Mouse (Mus musculus) limb, embryonic 13.5 days (tissue): Measurements from ENCODE around the gene Gm49486. TPM values are rescaled to one million over a fixed set of nuclear protein-coding genes. Genes with fewer than 3 reads are reported as not detected.

Source experiments
- ATAC-seq: fragments of 200-750 bp; cut with Nextera tagmentation; 2 replicates; pipeline ENCODE4 v1.8.0; 2017; ENCODE audit warnings: low read depth, moderate number of reproducible peaks, moderate TSS enrichment; ENCODE audit not compliant: low FRiP score
- H3K27ac ChIP-seq: fragments of 300-500 bp; sonication (generic); 2 replicates; pipeline ENCODE4 v1.5.1; 2015; ENCODE audit warnings: inconsistent platforms, mild to moderate bottlenecking, moderate library complexity
- H3K27me3 ChIP-seq: fragments of 300-500 bp; sonication (generic); 2 replicates; pipeline ENCODE4 v1.6.1; 2015; ENCODE audit warnings: mild to moderate bottlenecking, inconsistent platforms
- H3K36me3 ChIP-seq: fragments of 300-500 bp; sonication (generic); 2 replicates; pipeline ENCODE4 v1.6.1; 2015; ENCODE audit warnings: inconsistent platforms, mild to moderate bottlenecking, moderate library complexity
- H3K4me1 ChIP-seq: fragments of 300-500 bp; sonication (generic); 2 replicates; pipeline ENCODE4 v1.6.1; 2015; ENCODE audit warnings: inconsistent platforms
- H3K4me2 ChIP-seq: fragments of 300-500 bp; sonication (generic); replicated peaks from 2 replicates; pipeline ENCODE4 v1.6.1; 2015; ENCODE audit warnings: inconsistent platforms, mild to moderate bottlenecking, moderate library complexity
- H3K4me3 ChIP-seq: fragments of 300-500 bp; sonication (generic); 2 replicates; pipeline ENCODE4 v1.5.1; 2015; ENCODE audit warnings: moderate library complexity, mild to moderate bottlenecking, inconsistent platforms
- H3K9ac ChIP-seq: fragments of 300-500 bp; sonication (generic); 2 replicates; pipeline ENCODE4 v1.6.1; 2015; ENCODE audit warnings: mild to moderate bottlenecking, inconsistent platforms
- H3K9me3 ChIP-seq: fragments of 300-500 bp; sonication (generic); 2 replicates; pipeline ENCODE4 v1.6.1; 2016; ENCODE audit warnings: inconsistent platforms
- WGBS: fragments of 180-500 bp; shearing (Covaris S2); methylation state at CpG from one replicate; pipeline ENCODE4 v1.1.7; 2015; 5-methylcytosine and 5-hydroxymethylcytosine counted together
- polyA plus RNA-seq: library from polyadenylated mRNA; unstranded; fragments of >200 nt; fragmentation: Nextera tagmentation; extraction: Ambion mirVana; gene quantifications from 2 replicates; pipeline ENCODE4 v1.2.1, GENCODE M21; 2015

Gm49486 gene
- polyA plus RNA-seq, 1 experiment from 2014 or later, result 1.4 TPM

GRCm38 (mm10) chr15:79261095-79261725, 32.0 kb downstream of the Gm49486 start:
- WGBS, result 1% methylated on average over 38 of the region's 62 CpGs
- Histone ChIP-seq H3K4me1 (peaks cover 10% of the 10 kb centered on the region), H3K4me3 (peak overlapping the region; percentile 70), H3K27me3 (peaks cover 63% of the 10 kb centered on the region), H3K9ac (peak overlapping the region; percentile 79), H3K4me2 (peak overlapping the region; percentile 99), H3K27ac (no peak overlapping the region), H3K9me3 (no peaks in the 10 kb centered on the region), H3K36me3 (no peaks in the 10 kb centered on the region)
- ATAC-seq, result peak; percentile 70

DNA sequence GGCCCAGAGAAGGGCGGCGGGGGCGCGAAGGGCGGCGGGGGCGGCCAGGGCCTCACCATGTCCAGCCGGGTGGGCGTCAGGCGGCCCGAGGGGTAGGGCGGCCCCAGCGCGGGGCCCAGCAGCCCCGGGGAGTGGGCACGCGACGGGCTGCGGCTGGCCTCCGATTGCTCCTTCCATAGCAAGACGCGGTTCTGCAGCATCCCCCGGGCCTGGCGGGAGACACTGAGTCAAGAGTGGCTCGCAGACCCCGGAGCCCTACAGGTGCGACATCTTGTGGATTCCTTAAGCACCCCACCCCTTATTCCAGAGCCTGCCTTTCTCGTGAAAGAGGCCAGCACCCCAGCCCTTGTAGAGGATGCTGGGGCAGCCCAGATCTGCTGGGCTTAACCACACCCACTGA, 32.6 kb downstream of the Gm49486 start:
- Histone ChIP-seq H3K4me1 (peaks cover 10% of the 10 kb centered on the region), H3K36me3 (no peaks in the 10 kb centered on the region), H3K4me2 (peak overlapping the region; percentile 99), H3K9ac (peak overlapping the region; percentile 79), H3K9me3 (no peaks in the 10 kb centered on the region), H3K27me3 (peaks cover 65% of the 10 kb centered on the region), H3K27ac (no peak overlapping the region), H3K4me3 (peak overlapping the region; percentile 70)
- WGBS, result 0% methylated on average over 23 of the region's 28 CpGs
- ATAC-seq, result peak; percentile 44

DNA sequence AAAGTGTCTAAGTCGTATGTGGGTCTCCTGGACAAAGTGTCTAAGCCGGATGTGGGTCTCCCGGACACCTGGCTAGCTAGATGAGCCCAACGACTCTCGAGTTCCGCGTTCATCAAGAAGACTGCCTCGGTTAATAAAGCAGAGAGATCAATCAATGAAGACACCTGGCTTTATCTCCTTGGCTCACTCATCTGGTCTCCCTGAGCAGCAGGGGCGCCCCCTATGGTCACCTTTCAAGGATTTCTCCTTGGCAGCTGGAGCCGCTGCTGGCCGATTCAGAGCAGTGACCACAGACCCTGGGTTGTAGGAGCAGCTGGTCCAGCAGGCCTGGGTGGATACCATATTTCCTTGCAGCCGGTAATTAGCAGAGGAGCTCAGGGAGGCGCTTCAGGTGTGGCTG, 33.2 kb downstream of the Gm49486 start:
- 19% methylated on average over 13 of the region's 13 CpGs for WGBS
- H3K4me3 ChIP-seq, result peak overlapping the region; percentile 70
- H3K36me3 ChIP-seq, result no peaks in the 10 kb centered on the region
- H3K27ac ChIP-seq, result no peak overlapping the region
- H3K4me1 ChIP-seq, result peaks cover 10% of the 10 kb centered on the region
- H3K4me2 ChIP-seq, result peak overlapping the region; percentile 99
- peaks cover 69% of the 10 kb centered on the region for H3K27me3 ChIP-seq
- no peak overlapping the region for H3K9ac ChIP-seq
- H3K9me3 ChIP-seq, result no peaks in the 10 kb centered on the region
- no peak for ATAC-seq

DNA sequence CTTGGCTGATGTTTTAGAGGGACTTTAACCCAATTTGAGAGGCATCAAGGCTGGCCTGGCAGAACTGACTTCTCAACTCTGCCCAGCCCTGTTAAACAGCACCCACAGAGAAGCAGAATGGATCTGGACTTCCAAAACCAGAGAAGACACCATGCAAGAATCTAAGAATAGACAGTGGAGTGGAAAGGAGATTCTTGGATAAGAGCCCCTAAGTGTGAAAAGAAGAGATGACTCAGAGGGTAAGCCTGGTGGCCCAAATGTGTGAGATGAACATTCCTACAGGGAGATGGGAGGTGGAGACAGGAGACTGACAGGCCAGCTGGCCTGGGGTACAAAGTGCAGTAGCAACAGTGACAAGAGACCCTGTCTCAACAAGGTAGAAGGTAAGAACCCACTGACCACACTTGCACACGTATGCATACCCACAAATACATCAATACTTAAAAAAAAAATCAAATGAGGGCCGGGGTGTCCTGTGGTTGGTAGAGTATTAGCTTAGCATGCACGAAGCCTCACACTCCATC, 33.7 kb downstream of the Gm49486 start:
- Histone ChIP-seq H3K4me2 (peak overlapping the region; percentile 99), H3K9me3 (no peaks in the 10 kb centered on the region), H3K27me3 (peaks cover 72% of the 10 kb centered on the region), H3K36me3 (no peaks in the 10 kb centered on the region), H3K9ac (no peak overlapping the region), H3K4me1 (peaks cover 10% of the 10 kb centered on the region), H3K27ac (no peak overlapping the region), H3K4me3 (no peak overlapping the region)
- WGBS, result 88% methylated on average over 3 of the region's 3 CpGs
- no peak for ATAC-seq

- Histone ChIP-seq H3K4me1 (peaks cover 10% of the 10 kb centered on the region), H3K27me3 (peaks cover 69% of the 10 kb centered on the region), H3K4me2 (no peak overlapping the region), H3K4me3 (no peak overlapping the region), H3K36me3 (no peaks in the 10 kb centered on the region), H3K9ac (no peak overlapping the region), H3K27ac (no peak overlapping the region), H3K9me3 (no peaks in the 10 kb centered on the region)
- ATAC-seq, result no peak
- 93% methylated on average over 6 of the region's 6 CpGs for WGBS
Observed at GRCm38 (mm10) chr15:79263726-79264125, 34.5 kb downstream of the Gm49486 start.

- Histone ChIP-seq H3K27ac (no peak overlapping the region), H3K27me3 (peaks cover 58% of the 10 kb centered on the region), H3K4me2 (no peak overlapping the region), H3K9ac (no peak overlapping the region), H3K36me3 (no peaks in the 10 kb centered on the region), H3K9me3 (no peaks in the 10 kb centered on the region), H3K4me1 (peaks cover 12% of the 10 kb centered on the region), H3K4me3 (no peak overlapping the region)
- 61% methylated on average over 4 of the region's 4 CpGs for WGBS
- no peak for ATAC-seq
Observed at GRCm38 (mm10) chr15:79265384-79265783, 36.2 kb downstream of the Gm49486 start.

- Histone ChIP-seq H3K4me1 (peaks cover 11% of the 10 kb centered on the region), H3K4me2 (no peak overlapping the region), H3K4me3 (no peak overlapping the region), H3K27me3 (peaks cover 50% of the 10 kb centered on the region), H3K36me3 (no peaks in the 10 kb centered on the region), H3K9me3 (no peaks in the 10 kb centered on the region), H3K27ac (no peak overlapping the region), H3K9ac (no peak overlapping the region)
- no peak for ATAC-seq
- 26% methylated on average over 1 of the region's 1 CpGs for WGBS
Observed at GRCm38 (mm10) chr15:79268521-79268920, 39.3 kb downstream of the Gm49486 start.

DNA sequence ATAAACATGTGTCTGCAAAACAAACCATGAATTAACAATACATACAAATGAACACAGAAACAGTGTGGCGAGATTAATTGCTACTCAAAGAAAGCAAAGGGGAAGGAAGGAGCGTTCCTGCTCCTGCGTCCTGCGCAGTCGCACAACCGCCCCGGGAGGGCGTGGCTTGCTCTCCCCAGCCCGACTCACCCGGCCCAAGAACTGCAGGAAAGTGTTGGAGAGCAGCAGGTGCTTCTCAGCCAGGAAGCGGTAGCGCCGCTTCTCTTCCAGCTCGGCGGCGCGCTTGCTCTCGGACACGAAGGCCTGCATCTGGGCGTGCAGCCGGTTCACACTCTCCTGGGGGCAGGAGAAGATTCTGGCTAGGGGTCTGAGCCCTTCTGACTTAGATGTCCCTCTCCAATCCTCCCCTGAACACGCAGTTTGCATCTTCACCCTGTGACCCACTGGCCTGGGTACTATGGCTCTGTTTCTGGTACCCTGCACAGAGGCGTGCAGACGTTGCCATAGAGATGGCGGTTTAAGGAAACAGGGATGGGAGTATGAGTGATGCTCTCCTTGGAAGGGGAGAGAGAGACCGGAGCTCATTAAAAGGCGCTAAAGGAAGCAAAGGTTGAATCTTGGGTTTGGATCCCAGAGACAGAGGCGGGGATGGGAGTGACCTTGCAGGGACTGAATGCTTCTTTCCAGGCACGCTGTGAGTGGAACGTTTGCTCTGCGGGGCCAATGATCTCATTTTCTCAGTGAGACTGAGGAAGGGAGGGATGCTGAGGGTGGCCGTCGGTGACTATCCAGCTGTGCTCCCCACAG, 41.3 kb downstream of the Gm49486 start:
- peak overlapping the region; percentile 46; the same call in 1 of the 2 replicates for H3K9ac ChIP-seq
- 2% methylated on average over 33 of the region's 33 CpGs for WGBS

DNA sequence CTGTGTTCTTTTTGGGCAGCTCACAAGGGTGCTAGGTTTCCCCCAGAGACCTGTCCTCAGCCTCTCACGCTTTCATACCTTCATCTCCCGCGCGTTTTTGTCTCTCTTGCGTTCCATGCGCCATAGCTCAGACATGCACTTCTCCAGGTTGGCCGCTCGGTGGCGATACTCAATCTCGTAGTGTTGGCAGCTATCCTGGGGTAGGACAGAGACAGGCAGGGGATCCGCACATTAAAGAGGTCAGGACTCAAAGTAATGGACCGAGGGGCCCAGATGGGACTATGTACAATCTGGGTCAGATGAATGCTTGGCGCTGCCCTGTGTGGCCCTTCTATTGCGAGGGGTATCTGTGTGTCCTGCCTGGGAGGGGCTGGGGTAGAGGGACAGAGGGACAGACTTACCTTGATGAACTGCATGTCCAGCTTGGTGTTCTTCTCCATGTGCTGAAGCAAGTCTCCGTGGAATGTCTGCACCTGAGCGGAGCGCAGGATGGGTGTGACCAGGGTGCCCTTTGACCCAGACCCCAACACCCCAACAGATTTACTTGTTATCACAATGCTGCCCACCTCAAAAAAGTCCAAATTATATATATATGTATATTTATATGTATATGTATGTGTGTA, 42.0 kb downstream of the Gm49486 start:
- ATAC-seq, result no peak
- H3K27me3 ChIP-seq, result peaks cover 39% of the 10 kb centered on the region
- H3K9ac ChIP-seq, result no peak overlapping the region

More for the DNA sequence above, 41.3 kb downstream of the Gm49486 start:
- Histone ChIP-seq H3K4me1 (peaks cover 11% of the 10 kb centered on the region), H3K4me2 (peak overlapping the region; percentile 69), H3K27me3 (peaks cover 39% of the 10 kb centered on the region), H3K9me3 (no peaks in the 10 kb centered on the region), H3K4me3 (peak overlapping the region; percentile 35), H3K36me3 (no peaks in the 10 kb centered on the region), H3K27ac (no peak overlapping the region)
- peak; percentile 71; the same call in 1 of the 2 replicates for ATAC-seq

DNA sequence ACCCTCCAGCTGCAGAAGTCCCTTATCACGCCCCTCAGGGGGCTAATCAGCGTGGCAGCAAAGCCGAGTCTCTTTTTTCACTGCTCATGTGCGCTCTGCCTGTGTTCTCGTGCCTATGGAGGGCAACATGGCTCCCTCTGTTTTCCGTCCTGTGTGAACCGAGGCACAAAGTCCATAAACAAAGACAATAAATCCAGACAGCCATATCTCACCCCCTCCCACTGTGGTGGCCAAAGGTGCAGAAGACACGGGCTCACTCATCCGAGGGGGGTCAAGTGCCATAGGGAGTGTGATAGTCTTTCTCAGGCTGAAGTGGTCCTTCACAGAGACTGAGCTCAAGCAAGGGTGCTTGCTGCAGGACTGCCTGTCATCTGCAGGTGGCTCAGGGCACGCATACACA, 43.8 kb downstream of the Gm49486 start:
- no peak overlapping the region for H3K4me3 ChIP-seq
- no peak overlapping the region for H3K9ac ChIP-seq
- WGBS, result 52% methylated on average over 10 of the region's 10 CpGs
- peaks cover 28% of the 10 kb centered on the region for H3K27me3 ChIP-seq
- H3K36me3 ChIP-seq, result no peaks in the 10 kb centered on the region
- H3K4me2 ChIP-seq, result no peak overlapping the region
- H3K4me1 ChIP-seq, result peaks cover 11% of the 10 kb centered on the region
- ATAC-seq, result no peak
- H3K27ac ChIP-seq, result no peak overlapping the region
- H3K9me3 ChIP-seq, result peaks cover 7% of the 10 kb centered on the region; the same call in 1 of the 2 replicates

More for the DNA sequence above, 42.0 kb downstream of the Gm49486 start:
- Histone ChIP-seq H3K4me1 (peaks cover 11% of the 10 kb centered on the region), H3K27ac (no peak overlapping the region), H3K4me3 (peak overlapping the region; percentile 35), H3K9me3 (no peaks in the 10 kb centered on the region), H3K36me3 (no peaks in the 10 kb centered on the region), H3K4me2 (peak overlapping the region; percentile 69)
- WGBS, result 14% methylated on average over 17 of the region's 17 CpGs

DNA sequence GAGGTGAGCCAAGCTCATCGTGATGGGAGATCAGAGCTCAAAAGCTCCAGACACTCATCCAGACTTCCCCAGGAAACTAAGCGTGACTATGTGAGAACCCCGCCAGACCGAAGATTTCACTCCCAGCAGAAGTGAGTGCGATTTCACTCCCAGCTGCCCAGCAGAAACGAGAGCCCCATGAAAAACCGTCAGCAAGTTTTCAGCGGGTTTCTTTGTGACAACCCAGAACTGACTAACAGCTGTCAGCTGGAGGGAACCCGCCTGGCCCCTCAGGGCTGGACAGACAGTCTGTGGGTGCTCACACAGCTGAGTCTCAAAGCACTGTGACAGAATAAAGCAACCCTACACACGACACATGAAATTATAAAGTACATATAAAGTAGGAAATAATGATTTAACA, 48.5 kb downstream of the Gm49486 start:
- Histone ChIP-seq H3K27ac (no peak overlapping the region), H3K9ac (no peak overlapping the region), H3K4me3 (no peak overlapping the region), H3K27me3 (peaks cover 3% of the 10 kb centered on the region), H3K4me2 (no peak overlapping the region), H3K36me3 (no peaks in the 10 kb centered on the region), H3K9me3 (peaks cover 7% of the 10 kb centered on the region; the same call in 1 of the 2 replicates), H3K4me1 (no peaks in the 10 kb centered on the region; the same call in 1 of the 2 replicates)
- WGBS, result 57% methylated on average over 10 of the region's 10 CpGs
- no peak for ATAC-seq

GRCm38 (mm10) chr15:79280209-79280608, 51.0 kb downstream of the Gm49486 start:
- Histone ChIP-seq H3K27me3 (no peaks in the 10 kb centered on the region), H3K4me2 (no peak overlapping the region), H3K4me1 (no peaks in the 10 kb centered on the region; the same call in 1 of the 2 replicates), H3K9ac (no peak overlapping the region), H3K36me3 (no peaks in the 10 kb centered on the region), H3K9me3 (peaks cover 7% of the 10 kb centered on the region; the same call in 1 of the 2 replicates), H3K27ac (no peak overlapping the region), H3K4me3 (no peak overlapping the region)
- WGBS, result 30% methylated on average over 6 of the region's 6 CpGs
- ATAC-seq, result no peak
